Mouse (Mus musculus) spleen, postnatal 4 days (tissue): ENCODE measurements around the gene Lpp.

Experiments
- DNase-seq, 2 experiments: peaks; one replicate each; pipeline ENCODE4 v3.0.0; 2022; ENCODE audit warnings: low spot score in 2 of 2

The Lpp gene

DNA sequence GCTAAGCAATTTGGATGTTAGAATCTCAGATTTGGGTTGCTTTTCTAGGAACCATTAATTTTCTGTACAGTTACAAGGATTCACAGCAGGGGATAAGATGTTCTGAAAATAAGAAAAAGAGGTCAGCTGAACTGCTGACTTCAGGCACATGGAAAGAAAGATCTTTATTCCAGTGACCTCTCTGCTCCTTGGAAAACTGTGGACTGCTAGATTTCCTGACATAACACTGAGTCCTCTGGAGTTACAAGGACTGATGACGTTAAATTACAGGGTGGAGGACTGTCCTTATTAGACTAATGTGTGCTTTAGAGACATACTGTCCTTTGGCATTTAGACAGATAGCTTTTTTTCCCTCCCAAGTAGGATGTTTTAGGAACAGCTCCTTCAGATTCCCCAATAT is 77.3 kb downstream of the Lpp start:
- DNase-seq = no peak

DNA sequence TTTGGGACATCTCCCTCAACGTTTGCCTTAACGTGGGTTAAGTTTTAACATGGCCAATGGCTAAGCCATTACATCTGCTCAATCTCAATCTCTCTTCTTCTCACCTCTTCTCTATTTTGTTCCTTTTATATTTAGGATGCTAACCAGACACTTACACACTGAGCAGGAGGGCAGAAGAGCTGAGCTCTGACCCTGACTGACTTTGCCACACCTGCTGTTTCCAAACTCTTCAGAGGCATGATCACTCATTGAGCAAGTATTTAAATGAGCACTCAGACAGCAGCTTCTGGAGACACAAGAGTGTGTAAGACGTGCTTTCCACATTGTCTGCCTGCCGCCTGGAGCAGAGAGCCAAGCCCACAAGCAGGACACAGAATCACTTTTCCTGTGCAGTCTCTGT is 77.7 kb downstream of the Lpp start:
- no peak for DNase-seq

DNA sequence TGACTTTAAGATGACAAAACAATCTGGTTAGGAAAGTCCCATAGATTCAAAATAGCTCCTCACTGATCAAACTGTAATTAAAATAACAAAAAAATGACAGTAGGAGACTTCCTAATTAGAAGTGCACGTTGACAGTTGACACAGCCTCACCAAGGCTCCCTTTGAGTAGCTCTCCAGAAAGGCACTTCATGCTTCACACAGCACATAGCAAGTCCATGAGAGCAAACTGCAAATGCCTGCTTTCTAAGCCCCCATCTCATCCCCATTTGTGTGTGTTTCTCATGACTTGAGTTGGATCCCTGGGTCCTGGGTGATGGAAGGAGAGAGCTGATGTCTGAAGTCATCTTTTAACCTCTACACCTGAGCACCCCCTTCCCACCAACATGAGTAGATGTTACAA is 78.5 kb downstream of the Lpp start:
- no peak for DNase-seq

DNA sequence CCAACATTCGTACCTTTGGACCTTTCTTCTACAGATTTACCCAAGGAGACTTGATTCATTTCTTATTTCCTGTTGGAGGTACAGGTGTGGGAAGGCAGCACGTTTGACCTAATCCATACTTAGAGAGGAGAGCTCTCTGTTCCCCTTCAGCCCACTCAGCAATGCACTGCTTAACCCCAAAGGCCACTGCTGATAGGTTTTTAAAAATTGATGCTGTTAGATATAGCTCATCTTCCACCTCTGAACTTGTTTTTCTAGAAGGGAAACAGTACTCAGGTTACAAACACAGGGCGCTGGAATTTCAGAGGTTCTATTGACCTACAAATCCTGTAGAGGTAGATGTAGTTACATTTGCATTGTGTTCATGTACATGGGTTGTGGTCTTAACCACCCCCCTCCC is 80.7 kb downstream of the Lpp start:
- no peak for DNase-seq

DNA sequence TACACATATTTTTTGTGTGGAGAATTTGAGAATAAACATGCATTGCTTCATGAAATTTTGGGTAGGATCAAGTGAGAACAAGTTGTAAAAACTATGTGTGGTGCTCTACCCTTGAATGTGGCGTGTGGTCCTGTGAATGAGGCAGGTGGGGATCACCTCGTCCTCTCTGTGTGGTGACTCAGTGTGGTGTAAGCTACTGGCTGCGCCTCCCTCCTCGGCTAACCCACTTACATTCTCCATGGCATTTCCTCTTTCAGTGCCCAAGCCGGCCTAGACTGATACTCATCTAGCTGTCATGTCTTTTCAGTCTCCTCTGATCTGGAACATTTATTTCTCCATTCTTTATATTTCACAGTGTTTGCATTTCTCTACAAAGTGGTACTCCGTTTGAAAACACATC is 81.5 kb downstream of the Lpp start:
- DNase-seq = no peak

DNA sequence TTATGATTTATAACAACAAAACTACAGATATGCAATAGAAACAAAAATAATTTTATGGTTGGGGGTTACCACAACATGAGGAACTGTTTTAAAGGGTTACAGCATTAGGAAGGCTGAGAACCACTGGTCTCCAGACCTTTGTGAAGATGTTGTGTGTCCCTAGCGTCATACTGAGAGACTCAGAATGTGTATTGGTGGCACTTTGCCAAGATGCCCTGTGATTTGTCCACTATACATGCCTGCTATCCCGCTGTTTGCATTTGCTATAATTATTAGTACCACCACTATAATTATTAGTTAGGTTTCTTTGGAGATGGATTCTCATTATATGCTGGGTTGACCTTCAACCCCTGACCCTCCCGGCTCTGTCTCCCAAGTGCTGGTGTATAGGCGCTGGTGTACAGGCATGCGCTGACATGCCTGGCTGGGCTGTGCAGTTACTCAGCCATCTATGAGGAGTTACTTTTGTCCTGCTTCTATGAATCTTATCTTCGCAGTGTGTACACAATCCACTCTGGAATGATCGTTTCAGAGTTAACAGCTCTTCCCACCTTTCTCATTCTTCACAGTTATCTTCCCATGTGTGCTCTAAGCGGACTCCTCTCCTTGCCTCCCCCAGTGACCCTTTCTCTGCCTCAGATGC is 82.1 kb downstream of the Lpp start:
- no peak for DNase-seq

DNA sequence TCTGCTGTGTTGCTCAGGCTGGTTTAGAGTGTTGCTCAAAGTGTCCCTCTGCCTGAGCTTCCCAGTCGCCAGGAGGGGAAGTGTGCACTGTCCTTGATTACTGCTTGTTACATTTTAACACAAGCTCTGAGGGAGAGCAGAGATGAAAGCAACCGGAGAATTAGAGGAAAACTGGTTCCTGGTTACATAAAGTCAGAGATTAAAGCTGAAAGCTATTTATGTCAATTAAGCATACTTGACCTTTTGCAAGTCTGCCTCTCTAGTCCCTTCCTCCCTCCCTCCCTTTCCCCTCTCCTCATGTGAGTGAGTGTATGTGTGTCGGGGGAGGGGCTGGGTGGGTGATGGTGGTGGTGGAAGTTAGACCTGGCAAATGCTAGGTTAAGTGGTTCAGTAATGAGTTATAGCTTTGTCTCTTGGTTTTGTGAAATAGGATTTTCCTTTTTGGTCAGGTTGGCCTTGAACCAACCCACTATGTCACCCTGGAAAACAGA is 83.6 kb downstream of the Lpp start:
- no peak for DNase-seq

DNA sequence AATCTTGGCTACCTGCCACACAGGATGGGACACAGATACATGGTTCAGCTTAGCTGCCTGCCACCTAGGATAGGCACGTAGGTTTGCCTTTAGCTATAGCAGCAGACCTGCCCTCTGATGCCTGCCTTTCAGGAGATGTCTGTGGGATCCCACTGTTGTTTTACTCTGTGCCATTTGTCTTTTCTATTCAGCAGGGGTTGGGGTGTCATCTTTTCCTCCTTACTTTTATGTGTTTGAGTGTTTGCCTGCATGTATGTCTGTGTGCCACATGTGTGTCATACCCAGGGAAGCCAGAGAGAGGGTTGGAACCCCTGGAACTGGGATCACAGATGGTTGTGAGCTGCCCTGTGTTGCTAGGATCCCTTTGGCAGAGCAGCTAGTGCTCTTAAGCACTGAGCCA is 84.7 kb downstream of the Lpp start:
- DNase-seq = no peak

DNA sequence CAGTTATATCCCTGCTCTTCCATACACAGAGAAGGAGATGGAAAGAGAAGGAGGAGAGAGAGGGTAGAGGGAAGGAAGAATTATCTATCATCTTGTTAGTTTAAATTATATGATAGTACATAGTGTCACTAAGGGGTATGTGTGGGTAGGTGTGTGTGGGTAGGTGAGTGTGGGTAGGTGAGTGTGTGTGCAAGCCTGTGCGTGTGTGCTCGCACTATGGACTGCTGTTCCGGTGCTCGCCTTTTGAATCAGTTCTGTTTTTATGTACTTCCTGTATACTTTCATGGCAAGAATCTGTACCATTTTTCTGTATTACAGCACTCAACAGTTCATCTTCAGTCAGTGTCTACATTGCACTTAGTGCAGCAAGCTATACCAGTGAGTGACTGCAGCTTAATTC is 85.5 kb downstream of the Lpp start:
- DNase-seq = no peak

DNA sequence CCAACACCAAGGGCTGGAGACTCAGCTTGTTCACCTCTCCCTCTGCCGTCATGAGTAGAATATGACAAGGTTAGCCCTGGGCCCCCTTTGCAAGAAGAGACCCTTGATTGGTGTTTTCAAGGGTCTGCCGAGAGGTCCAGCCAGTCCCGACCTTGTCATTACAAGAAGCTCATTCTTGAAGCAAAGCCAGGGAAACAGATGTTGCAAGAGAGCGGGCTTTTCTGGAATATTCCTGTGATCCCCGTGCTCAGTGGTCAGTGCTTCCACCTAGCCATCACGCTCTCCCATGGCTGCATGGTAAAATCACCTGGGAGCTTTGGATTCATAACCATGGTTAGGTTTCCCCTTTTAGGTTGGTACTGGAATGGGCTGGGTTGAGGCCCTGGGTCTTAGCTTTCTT is 89.3 kb downstream of the Lpp start:
- no peak for DNase-seq

DNA sequence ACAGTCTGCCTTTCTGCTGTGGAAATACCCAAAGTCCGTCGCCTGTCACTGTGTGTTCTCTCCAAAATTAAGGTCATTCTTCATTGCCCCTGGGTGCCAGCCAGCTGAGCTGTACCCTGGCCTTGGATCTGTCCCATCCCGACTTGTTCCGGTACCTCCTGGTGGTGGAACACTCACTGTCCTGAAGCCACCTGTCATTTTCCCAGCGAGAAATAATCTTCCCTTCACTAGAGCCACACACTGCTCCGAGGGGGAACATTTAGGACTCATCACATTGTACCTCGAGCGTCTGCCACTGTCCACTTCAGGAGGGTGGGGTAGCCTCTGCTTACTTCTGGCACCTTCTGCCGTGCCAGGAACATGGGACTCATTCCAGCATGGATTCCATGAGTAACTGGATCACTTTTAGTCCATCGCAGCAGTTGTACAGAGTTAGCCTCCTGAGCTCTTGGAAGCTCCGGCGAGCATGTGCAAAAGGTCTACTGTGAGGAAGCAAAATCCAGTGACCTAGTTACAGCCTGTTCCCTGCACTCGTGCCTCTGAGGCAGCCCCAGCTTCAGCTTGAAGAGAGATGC is 90.3 kb downstream of the Lpp start:
- DNase-seq = no peak

DNA sequence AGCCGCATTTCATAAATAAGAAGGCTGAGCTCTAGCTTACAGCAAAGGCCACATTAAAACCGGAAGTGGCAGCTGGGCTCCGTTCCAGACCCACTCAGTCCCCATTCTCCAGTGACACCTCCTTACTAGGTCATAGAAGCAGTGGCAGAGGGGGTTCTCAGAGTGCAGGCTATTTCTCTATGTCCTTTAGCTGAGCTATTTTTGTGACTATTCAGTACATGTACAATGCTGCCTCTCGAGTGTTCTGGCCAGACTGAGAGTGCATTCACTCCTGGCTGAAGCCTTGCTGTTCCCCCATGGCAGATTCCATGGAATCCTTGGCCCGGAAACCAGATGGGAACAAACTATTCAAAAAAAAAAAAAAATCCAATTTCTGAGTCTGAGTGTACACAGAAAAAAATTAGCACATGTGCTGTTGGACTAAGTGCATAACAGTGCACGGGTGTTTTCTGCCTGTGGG is 94.5 kb downstream of the Lpp start:
- DNase-seq = no peak

DNA sequence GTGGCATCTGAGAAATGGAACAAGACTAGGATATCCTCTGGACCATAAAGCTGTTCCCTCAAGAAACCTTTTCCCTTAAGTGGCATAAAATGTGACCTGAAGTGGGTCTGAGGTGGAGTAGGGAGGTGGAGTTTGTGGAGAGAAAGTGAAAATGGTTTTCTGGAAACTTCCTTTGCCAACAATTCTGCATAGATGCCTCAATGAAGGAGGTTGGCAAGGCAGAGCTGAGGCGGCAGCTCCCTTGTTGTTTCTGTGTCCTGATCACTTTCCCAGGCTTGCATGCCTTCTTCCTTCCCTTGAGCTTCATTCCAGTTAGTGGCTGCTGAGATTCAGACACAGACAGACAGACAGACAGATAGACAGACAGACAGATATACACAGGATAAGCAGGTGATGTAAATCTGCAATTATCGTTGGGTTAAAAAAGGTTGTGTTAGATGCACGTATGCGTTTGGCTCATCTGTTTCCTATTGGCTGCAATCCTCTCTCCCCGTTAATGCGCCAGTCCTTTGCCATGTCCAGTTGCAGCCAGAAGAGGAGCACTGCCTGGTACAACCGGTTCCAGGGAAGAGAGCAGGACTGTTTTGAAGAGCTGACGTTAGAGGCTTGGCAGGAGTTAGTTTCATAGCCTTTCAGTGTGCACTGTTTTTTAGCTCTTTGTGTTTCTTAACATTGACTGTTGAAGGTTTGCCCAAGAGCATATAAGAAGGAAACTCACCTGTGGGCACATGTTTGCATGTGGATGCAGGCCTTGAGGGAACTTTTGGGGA is 96.4 kb downstream of the Lpp start:
- no peak for DNase-seq

DNA sequence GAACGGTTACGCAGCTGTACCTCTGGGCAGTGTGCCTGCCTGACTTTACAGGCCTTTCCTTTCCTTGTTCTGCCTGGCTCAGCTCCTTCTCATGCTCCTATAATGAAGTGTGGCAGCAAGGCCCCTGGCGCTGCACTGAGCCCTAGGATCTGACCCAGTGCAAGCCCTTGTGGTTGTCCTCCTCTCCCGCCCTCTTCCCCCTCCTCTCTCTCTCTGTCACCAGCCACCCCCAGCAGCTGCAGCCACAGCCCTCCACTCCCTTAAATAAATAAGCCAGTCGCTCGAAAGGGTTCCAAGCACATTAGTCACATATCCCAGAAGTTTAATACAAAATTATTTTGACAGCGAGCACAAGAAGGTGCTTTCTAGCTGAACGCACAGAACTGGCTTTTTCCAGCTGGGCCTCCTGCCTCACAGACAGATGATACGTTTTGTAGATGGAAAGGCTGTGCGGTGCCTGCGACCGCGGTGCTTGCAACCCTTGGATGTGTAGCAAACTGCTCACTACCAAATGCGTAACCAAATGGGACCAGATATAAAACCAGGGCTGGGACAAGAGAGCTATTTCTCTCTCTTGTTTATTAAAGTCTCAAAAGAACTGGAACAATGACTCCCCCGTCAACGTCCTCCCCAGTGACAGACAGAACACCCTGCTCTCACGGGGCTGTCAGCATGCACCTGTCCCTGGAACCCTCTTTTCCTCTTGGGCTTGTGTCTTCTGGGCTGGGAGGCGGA is 97.6 kb downstream of the Lpp start:
- DNase-seq = no peak

DNA sequence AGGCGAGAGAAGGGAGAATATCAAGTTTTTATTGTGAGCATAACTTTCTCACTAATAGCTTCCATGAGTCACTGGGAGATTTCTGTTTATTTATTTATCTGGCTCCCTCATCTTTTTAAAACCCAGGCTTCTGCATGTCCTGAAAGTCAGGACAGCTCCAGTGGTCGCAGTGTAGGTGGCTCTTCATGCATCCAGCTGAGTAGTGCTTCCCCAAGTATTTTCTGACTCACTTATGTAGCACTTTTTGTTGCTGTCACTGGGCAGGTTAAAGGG is 98.1 kb downstream of the Lpp start:
- DNase-seq = no peak

DNA sequence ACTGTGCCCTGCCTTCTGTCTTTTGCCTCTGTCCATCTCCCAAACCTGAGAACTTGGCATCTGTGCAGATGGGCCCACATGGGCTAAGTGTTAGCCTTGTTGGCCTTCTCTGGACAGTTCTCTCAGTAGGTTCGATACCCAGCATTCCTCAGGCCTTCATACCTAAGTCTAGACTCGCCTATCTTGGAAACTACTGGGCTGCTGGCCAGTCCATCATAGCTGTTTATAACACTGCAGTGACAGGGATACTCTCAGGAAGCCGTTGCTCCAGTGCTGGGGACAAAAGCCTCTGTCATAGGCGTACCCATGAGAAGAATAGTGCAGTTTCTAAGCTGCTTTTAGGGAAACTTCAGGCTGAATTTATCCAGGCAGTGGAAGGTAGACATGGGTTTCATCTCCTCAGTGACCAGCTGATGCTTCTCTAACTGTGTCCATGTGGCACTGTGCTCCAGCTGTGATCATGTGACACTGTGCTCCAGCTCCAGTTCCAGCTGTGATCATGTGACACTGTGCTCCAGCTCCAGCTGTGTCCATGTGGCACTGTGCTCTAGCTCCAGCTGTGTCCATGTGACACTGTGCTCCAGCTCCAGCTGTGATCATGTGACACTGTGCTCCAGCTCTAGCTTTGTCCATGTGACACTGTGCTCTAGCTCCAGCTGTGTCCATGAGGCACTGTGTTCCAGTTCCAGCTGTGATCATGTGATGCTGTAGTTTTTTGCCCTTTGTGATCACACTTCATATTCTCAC is 99.1 kb downstream of the Lpp start:
- no peak for DNase-seq

DNA sequence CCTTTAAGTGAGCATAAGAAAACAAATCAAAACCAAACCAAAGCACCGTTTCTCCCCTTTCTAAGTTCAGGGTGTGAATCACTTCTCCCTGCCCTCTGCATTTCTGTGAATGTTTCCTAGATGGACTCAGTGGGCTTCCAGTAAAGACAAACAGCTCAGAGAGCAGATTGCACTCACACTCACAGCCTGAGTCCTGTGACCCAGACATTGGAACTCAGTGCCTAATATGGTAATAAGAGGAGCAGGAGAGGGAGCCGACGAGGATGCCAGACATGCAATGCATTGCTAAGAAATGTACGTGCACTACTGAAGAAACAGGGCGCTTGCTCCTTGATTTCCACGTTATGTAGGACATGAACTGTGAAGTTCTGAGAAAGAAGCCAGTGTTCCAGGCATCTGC is 101.2 kb downstream of the Lpp start:
- no peak for DNase-seq

DNA sequence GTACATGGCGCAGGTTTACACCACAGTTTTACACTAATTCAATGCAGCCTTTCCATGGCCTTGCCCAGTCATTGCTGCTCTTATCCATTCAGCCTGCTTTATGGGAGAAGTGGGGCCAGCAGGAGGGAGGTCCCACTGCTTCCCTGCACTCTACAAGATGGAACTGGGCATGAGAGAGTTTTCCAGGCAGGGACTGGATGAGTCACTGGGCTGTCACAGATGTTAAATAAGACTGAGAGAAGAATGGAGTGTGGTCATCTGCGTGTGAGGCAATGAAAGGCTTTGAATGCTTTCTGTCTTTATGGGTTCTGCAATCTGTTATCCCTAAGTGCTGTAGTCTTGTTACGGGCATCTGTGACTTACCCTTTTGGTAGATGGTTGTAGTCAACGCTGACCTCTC is 102.2 kb downstream of the Lpp start:
- DNase-seq = no peak

DNA sequence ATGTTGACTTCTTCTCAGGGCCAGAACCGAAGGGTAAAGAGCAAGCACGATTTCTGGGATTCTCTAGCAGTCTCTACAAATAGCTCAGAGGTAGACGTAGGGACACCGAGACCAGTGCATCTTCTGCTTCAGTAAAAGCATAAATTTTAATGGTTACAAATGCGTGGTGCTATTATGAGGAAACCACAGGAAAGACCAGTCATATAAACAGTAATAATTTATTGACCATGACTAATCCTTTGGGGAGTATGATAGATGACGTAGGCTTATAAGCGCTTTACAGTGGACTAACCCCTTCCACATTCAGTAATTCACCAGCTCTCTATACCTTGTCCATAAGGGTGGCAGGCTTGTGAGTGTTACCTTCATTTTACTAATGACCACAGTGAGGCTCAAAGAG is 103.3 kb downstream of the Lpp start:
- DNase-seq = no peak

DNA sequence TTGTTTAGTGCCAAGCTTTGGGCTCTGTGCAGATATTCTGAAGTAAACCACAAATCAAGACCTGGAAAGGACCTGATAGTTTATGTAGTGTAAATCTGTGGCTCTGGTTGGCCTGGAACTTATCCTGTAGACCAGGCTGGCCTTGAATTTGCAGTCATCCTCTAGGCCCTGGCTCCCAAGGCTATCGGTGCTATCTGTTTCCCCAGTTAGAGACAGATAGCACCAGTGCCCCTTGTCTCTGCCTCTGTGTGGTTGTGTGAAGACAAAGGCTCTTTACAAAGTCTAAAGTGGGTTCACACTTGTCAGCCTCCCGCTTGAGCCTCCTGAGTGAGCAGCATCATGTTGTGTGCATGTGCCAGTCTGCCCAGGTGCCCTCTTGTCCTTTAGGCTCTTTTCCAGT is 104.1 kb downstream of the Lpp start:
- DNase-seq = no peak

DNA sequence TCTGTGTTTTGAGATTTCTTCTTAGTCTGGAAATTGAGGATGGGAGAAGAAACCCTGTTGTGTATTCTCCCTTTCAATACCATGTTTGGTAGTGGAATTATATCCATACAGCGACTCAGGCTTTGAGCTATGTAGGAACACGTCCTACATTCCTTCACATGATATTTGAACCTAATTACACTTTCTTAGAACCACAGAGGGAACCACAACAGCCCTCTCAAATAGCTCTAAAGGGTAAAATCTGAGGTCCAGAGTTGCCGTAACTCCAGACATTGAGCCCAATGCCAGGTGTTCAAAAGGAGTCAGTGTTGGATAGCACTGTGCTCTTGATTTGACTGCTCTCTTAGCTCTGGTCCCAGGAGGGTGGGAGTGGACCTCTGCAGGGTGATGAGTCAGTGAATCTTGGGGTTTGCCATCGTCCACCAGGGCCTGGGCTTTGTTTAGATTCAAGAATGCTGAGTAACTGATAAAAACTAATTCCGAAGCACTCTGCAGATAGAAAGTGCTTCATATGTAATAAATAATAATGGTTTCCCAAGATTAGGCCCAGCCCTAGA is 104.9 kb downstream of the Lpp start:
- no peak for DNase-seq

DNA sequence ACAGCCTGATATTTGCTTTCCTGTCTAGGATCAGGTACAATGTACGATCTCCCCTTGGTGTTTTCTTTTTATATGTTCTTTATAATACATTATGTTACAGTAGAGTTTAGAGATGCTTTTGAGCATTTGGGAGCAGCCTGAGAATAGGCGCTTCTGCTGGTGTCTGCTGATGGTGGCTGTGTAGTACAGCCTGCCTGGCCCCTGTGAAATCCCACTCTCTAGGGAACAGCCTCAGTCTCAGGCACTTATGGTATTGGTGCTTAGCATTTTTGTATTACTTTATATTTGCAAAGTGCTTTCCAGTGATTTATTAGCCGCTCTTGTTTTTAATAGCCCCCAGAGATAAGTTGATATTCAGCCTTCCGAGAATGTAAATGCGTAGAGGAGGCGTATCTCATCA is 107.9 kb downstream of the Lpp start:
- no peak for DNase-seq
